Comparison of ENCODE assay signal across 7 mouse cellular contexts in genomic region chr3:52843998-52844397, GRCm38 (mm10).
A peak's percentile ranks its signal among the peaks of the same experiment; 100 is the strongest.
DNase-seq lines count a peak whose midpoint lies in the region; ATAC-seq and TF ChIP-seq lines count a peak whose summit lies in the region.

No protein-coding gene starts in this region.

- H3K4me1 ChIP-seq in CH12.LX (ENCODE audit: control insufficient read depth in 1 of 2, insufficient read depth in 2 of 2), result peaks cover 2 to 5% of the 10 kb centered on the region in 2 experiments; a peak in 3 of 4 replicates

- H3K4me2 ChIP-seq in CH12.LX (ENCODE audit: insufficient read depth, low read depth, poor library complexity, severe bottlenecking), result peak overlapping the region; percentile 3; the same call in 1 of the 2 replicates

- H3K27ac ChIP-seq in CH12.LX (ENCODE audit: insufficient read depth, low read depth), result no peak overlapping the region

- intact Hi-C loops in gastrocnemius, postnatal 14 days (cut with DNase I; ENCODE audit: low total_unique reads), result loop anchor here (5.0 kb wide), 1 partner anchor 587 kb away; no protein-coding TSS in a partner anchor

- TF ChIP-seq CTCF in CH12.LX (conservative IDR thresholded peaks at IDR 0.05 in 1 of 2, IDR thresholded peaks at IDR 0.05 in 1 of 2; ENCODE audit: low read depth in 2 of 2, low read length in 2 of 2) (peak; percentile 67 to 100), Patski (IDR thresholded peaks at IDR 0.05) (peak; percentile 99)

- no peaks in the 10 kb centered on the region for H3K9me3 ChIP-seq in CH12.LX (replicated peaks; ENCODE audit: low read length)

- in situ Hi-C loops in CH12.LX (cut with MboI; ENCODE audit: low pct_ligation_motif_present, low pct_unique_long_range_greater_than_20kb, low sequenced_read_pairs) (no loop called here), Patski (cut with MboI; ENCODE audit: low pct_unique_long_range_greater_than_20kb) (loop anchor here (5.0 kb wide), 1 partner anchor 587 kb away; no protein-coding TSS in a partner anchor)

- no peak overlapping the region for H3K4me3 ChIP-seq in CH12.LX (replicated peaks in 1 of 3; ENCODE audit: low read depth in 2 of 3, low read length in 2 of 3, poor library complexity in 1 of 3)

- DNase-seq in CH12.LX (ENCODE audit: extremely low read depth) (peak; percentile 85), Patski (ENCODE audit: low read depth, low spot score) (peak; percentile 31)
- DNase-seq in cerebellum, adult 9-10 months, result peak; percentile 79
- DNase-seq in gastrocnemius, postnatal 14 days, result peak; percentile 88
- peak; percentile 71 for DNase-seq in layer of hippocampus, adult 9-10 months (ENCODE audit: low spot score)
- DNase-seq in lung, postnatal 36 days, result peak; percentile 95
- DNase-seq in skeletal muscle tissue, adult 2 months (ENCODE audit: low read depth, low spot score), result peak; percentile 76

- dilution Hi-C loops in CH12.LX (cut with MboI; ENCODE audit: extremely low pct_ligation_motif_present, extremely low pct_unique_long_range_greater_than_20kb, low sequenced_read_pairs), result no loop called here

- no peak overlapping the region for H3K9ac ChIP-seq in CH12.LX (ENCODE audit: insufficient read depth, low read depth)

- no peaks in the 10 kb centered on the region for H3K36me3 ChIP-seq in CH12.LX (replicated peaks in 1 of 2; ENCODE audit: control insufficient read depth in 1 of 2, insufficient read depth in 1 of 2, low read length in 1 of 2)

- H3K27me3 ChIP-seq in CH12.LX (replicated peaks) (no peaks in the 10 kb centered on the region), Patski (no peaks in the 10 kb centered on the region)

- peak; percentile 77 for TF ChIP-seq RAD21 in CH12.LX (IDR thresholded peaks at IDR 0.05; ENCODE audit: low read depth, low read length)

- no peak for TF ChIP-seq POLR2A in CH12.LX (IDR thresholded peaks at IDR 0.05; ENCODE audit: low read depth, low read length)

- POLR2A ChIA-PET in Patski (lab: Charles Lee), result interaction anchor here (0.7 kb wide), 1 partner anchor 589 kb away, joined by 3 read pairs; no protein-coding TSS in a partner anchor

- no peak for TF ChIP-seq EP300 in CH12.LX (IDR thresholded peaks at IDR 0.05; ENCODE audit: low read length)

- ATAC-seq in Patski, result peak; percentile 67

- CTCF ChIA-PET in Patski (lab: Charles Lee), result interaction anchor here (0.6 to 3.0 kb wide), 33 partner anchors 11 to 596 kb away, joined by 3 to 40 read pairs (median 4); partner anchors contain the start of gene Foxo1

- H3K79me2 ChIP-seq in CH12.LX (replicated peaks; ENCODE audit: control insufficient read depth, extremely low read depth, insufficient read depth, poor library complexity, severe bottlenecking), result no peaks in the 10 kb centered on the region

TF ChIP-seq in CH12.LX, 34 proteins besides CTCF, POLR2A, EP300 and RAD21:
- TF ChIP-seq SIN3A (IDR thresholded peaks at IDR 0.05; ENCODE audit: low read length), result no peak
- no peak for TF ChIP-seq UBTF (IDR thresholded peaks at IDR 0.05; ENCODE audit: low read depth, low read length)
- TF ChIP-seq E2F4 (IDR thresholded peaks at IDR 0.05; ENCODE audit: insufficient replicate concordance, low read depth, low read length), result no peak
- no peak; the same call in 1 of the 2 replicates for TF ChIP-seq MXI1 (IDR thresholded peaks at IDR 0.05; ENCODE audit: low read depth, low read length)
- no peak for TF ChIP-seq JUND (conservative IDR thresholded peaks at IDR 0.05; ENCODE audit: low read depth, low read length)
- TF ChIP-seq NRF1 (IDR thresholded peaks at IDR 0.05; ENCODE audit: low read depth, low read length), result no peak
- TF ChIP-seq JUN (IDR thresholded peaks at IDR 0.05; ENCODE audit: insufficient read depth, low read depth, low read length), result no peak
- no peak for TF ChIP-seq PAX5 (IDR thresholded peaks at IDR 0.05; ENCODE audit: low read length)
- TF ChIP-seq CHD1 (IDR thresholded peaks at IDR 0.05; ENCODE audit: low read depth, low read length), result no peak
- TF ChIP-seq MAX (IDR thresholded peaks at IDR 0.05; ENCODE audit: low read length), result no peak
- TF ChIP-seq MYC (IDR thresholded peaks at IDR 0.05; ENCODE audit: low read depth, low read length), result no peak
- TF ChIP-seq ZNF384 (IDR thresholded peaks at IDR 0.05; ENCODE audit: low read depth, low read length), result 0 out of 2 replicates have a peak, but pooled peaks have one; percentile 10
- peak; percentile 66 for TF ChIP-seq ELF1 (IDR thresholded peaks at IDR 0.05; ENCODE audit: low read depth, low read length)
- TF ChIP-seq CHD2 (IDR thresholded peaks at IDR 0.05; ENCODE audit: low read length), result no peak; the same call in 1 of the 2 replicates
- 0 out of 2 replicates have a peak, but pooled peaks have one; percentile 71 for TF ChIP-seq MAZ (IDR thresholded peaks at IDR 0.05; ENCODE audit: low read depth, low read length)
- peak; percentile 52; the same call in 1 of the 2 replicates for TF ChIP-seq IRF4 (IDR thresholded peaks at IDR 0.05; ENCODE audit: low read depth, low read length)
- 0 out of 2 replicates have a peak, but pooled peaks have one; percentile 23 for TF ChIP-seq MEF2A (IDR thresholded peaks at IDR 0.05; ENCODE audit: borderline replicate concordance, low read depth, low read length)
- peak; percentile 44 for TF ChIP-seq HCFC1 (IDR thresholded peaks at IDR 0.05; ENCODE audit: low read depth, low read length)
- 0 out of 2 replicates have a peak, but pooled peaks have one; percentile 8 for TF ChIP-seq MAFK (IDR thresholded peaks at IDR 0.05; ENCODE audit: insufficient replicate concordance, low read length)
- TF ChIP-seq ETS1 (conservative IDR thresholded peaks at IDR 0.05; ENCODE audit: low read depth, low read length), result no peak
- TF ChIP-seq ZMIZ1 (IDR thresholded peaks at IDR 0.05; ENCODE audit: low read depth, low read length), result no peak
- no peak for TF ChIP-seq USF2 (conservative IDR thresholded peaks at IDR 0.05; ENCODE audit: low read depth, low read length)
- TF ChIP-seq NELFE (IDR thresholded peaks at IDR 0.05; ENCODE audit: low read depth, low read length), result peak; percentile 82; the same call in 1 of the 2 replicates
- TF ChIP-seq SMC3 (IDR thresholded peaks at IDR 0.05; ENCODE audit: low read depth, low read length), result peak; percentile 87
- no peak for TF ChIP-seq ZKSCAN1 (IDR thresholded peaks at IDR 0.05; ENCODE audit: borderline replicate concordance, low read depth, low read length)
- TF ChIP-seq TCF12 (IDR thresholded peaks at IDR 0.05; ENCODE audit: low read depth, low read length), result peak; percentile 51; the same call in 1 of the 2 replicates
- TF ChIP-seq ZC3H11A (IDR thresholded peaks at IDR 0.05; ENCODE audit: low read depth, low read length), result 0 out of 2 replicates have a peak, but pooled peaks have one; percentile 4

Comparison
In these comparisons a context has a peak if more than half of its experiments do, and no peak if none do; other contexts are left out.
1. DNase-seq: peak in every context shown above with its lines; median percentile 95 in lung, postnatal 36 days; 88 in gastrocnemius, postnatal 14 days; 85 in CH12.LX; 79 in cerebellum, adult 9-10 months; 76 in skeletal muscle tissue, adult 2 months; 71 in layer of hippocampus, adult 9-10 months; 31 in Patski.